Mouse (Mus musculus): ENCODE data around the gene Gpkow. TPM values are rescaled to one million over a fixed set of nuclear protein-coding genes. Genes with fewer than 3 reads are reported as not detected.

The Gpkow gene
- total RNA-seq, 1 experiment from 2014 or later = 25.5 TPM

DNA sequence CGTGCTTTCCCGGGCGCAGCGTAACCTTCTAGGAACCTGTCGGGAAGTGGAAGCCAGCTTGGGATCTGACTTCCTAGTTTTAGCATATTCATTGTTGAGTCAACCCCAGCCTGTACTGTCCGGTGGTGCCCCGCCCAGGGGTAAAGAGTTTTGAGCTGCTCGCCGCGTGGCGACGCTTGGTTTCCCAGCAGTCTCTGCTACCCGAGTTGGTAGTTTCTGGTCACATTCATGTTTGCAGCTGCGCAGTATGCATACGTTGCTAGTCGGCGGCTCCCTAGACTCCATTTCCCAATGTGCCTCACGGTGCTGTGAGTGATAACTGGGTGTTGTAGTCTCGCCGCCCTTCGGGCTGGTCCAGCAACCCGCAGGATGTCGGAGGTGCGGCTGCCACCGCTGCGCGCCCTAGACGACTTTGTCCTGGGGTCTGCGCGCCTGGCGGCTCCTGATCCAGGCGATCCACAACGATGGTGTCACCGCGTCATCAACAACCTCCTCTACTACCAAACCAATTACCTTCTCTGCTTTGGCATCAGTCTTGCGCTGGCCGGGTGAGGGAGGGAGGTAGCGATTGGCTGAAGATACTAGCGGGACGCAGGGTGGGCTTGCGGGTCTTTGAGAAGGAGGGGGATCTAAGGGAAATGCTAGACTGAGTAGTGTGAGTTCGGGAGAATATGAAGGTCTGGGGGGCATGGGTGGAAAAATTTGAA lies 31.4 kb downstream of the Gpkow start, which contains the start of gene Praf2:
Praf2 (plus strand) TSS at position 225 of the 707 bp plus-strand sequence.
- peak; percentile 85 to 97 for ATAC-seq (replicated peaks in 1 of 2; ENCODE audit: insufficient read depth in 1 of 2, low FRiP score in 2 of 2, low TSS enrichment in 1 of 2, low read depth in 1 of 2, poor library complexity in 2 of 2, severe bottlenecking in 2 of 2)

DNA sequence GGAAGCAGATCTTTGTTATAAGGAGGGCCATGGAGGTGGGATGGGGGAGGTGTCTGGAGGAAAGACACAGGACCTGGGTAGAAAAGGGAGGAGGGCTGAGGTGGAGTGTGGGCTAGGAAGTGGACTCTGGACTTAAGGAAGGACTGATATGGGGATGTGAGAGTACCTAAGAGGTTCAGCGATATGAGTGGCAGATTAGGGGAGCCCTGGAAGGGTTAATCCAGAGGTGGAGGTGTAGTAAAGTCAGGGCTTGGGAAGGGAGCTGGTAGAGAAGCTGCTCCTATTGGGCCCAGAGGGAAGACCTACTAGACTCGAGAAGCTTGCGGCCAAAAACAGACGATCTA lies 32.0 kb downstream of the Gpkow start:
- no peak for ATAC-seq (replicated peaks in 1 of 2; ENCODE audit: insufficient read depth in 1 of 2, low FRiP score in 2 of 2, low TSS enrichment in 1 of 2, low read depth in 1 of 2, poor library complexity in 2 of 2, severe bottlenecking in 2 of 2)

DNA sequence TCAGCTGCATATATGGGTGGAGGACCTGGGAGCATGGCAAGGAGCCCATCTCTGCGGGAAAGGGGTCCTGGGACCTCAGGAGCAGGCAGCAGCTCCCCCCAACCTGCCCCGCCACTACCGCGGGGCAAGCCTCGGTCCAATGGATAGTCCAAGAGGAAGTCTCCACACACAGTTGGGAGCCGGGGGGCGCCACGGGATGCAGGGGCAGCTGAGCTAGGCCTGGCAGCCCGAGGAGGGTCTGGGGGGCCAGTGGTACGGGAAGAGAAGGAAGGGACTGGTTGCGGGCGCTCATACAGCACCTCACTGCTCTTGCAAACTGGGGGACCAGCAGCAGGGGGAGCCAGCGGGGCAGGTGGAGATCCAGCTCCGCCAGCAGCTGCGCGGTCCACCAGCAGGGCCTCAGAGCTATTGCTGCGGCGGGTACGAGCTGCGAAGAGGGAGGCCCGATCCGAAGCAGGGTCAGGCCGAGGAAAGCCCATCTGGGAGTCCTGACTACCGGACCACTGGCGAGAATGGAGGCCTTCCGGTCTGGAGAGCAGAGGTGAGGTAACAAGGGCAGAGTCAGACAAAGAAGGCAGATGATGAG lies 36.7 kb downstream of the Gpkow start:
- ATAC-seq (replicated peaks in 1 of 2; ENCODE audit: insufficient read depth in 1 of 2, low FRiP score in 2 of 2, low TSS enrichment in 1 of 2, low read depth in 1 of 2, poor library complexity in 2 of 2, severe bottlenecking in 2 of 2) = peak; percentile 93 to 96

DNA sequence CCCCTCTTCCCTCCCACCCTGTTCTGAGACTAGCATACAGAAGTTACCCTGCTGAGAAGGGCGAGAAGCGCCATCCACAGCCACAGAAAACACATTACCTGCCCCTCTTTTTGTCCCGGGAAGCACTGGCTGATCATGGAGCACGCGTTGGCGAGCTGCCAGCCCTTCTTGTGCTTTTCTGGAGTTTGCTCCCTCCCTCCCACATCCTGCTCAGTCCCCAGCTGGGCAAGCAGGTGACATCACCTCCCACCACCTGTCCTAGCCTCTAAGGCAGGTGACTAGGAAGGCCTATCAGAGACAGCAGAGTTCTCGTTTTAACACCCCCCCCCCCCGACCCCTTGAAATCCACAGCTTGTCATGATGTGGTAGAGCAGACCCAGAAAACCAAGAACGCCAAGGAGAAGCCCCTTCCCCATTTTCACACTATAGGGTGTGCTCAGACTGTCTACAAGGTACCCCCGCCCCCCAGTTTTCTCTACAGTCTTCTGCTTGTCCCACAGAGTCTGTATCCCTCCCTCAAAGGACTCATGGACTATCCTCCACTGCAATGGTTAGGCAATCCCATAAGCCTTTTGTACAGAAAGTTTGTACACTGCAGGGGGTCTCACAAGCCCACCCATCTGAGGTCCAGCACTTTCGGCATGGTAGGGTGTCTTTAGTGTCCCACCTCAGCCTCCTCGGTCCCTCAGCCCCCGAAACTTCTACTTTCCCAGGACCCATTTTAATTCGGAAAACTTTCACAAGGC lies 42.6 kb downstream of the Gpkow start:
- no peak for ATAC-seq (replicated peaks in 1 of 2; ENCODE audit: insufficient read depth in 1 of 2, low FRiP score in 2 of 2, low TSS enrichment in 1 of 2, low read depth in 1 of 2, poor library complexity in 2 of 2, severe bottlenecking in 2 of 2)

DNA sequence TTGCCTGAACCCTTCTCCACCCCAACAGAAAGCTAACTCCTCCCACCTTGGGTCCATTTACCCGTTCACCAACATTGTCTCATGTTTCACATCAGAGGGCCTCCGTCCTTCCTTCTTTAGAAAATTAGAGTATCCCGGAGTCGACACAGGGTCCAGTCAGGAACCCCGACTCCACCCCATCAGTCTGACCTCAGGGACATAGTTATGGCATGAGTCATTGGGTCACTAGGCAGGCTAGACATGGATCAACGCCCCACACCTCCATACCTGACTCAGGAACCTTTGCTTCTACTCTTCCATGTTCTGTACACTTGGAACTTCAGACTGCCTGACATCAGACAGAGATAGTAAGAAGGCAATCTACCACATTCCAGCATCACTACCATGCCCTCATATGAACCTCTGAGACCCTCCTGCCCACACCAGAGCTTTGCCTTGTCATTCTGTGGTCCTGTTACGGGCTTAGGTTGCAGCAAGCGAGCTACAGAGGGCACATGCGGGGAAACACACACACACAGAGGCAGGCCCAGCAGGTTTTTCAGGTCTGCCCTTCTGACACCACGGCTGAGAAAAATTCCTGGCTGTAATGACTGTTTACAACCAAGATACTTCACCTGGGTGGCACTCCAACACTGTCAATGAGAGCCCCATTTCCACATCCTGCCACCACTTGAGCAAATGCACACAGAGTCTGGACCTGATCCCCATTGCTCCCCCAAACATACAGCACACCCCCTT lies 43.3 kb downstream of the Gpkow start:
- no peak for ATAC-seq (replicated peaks in 1 of 2; ENCODE audit: insufficient read depth in 1 of 2, low FRiP score in 2 of 2, low TSS enrichment in 1 of 2, low read depth in 1 of 2, poor library complexity in 2 of 2, severe bottlenecking in 2 of 2)

DNA sequence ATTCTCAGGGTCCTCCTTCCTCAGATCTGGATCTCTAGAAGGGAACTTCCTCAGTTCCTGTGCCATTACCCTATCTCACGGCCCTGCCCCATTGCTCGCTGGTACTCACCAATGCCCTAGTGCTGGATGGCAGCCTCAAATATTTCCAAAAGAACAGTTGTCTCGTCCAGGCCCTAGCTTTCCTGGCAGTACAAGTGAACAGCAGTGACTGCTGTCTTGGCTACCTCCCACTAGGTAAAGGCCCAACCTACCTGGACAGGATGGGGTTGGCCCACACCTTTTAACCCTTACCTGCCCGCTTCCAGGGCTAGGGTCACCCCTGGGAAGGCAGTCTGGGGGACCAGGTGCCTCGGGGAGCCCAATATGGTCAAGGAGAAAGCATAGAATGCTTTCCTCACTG lies 44.2 kb downstream of the Gpkow start:
- no peak for ATAC-seq (replicated peaks in 1 of 2; ENCODE audit: insufficient read depth in 1 of 2, low FRiP score in 2 of 2, low TSS enrichment in 1 of 2, low read depth in 1 of 2, poor library complexity in 2 of 2, severe bottlenecking in 2 of 2)

DNA sequence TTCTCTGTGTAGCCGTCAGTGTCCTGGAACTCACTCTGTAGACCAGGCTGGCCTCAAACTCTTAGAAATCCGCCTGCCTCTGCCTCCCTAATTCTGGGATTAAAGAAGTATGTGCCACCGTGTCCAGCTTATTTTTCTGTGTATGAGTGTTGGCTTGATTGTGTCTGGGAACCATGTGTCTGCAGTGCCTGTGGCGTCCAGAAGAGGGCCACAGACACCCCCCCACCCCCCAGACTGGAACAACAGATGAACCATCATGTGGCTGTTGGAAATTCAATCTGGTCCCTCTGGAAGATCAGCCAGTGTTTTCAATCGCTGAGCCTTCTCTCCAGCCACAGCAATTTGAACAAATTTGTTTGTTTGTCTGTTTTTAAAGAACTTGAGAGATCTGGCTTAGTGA lies 46.5 kb downstream of the Gpkow start:
- no peak for ATAC-seq (replicated peaks in 1 of 2; ENCODE audit: insufficient read depth in 1 of 2, low FRiP score in 2 of 2, low TSS enrichment in 1 of 2, low read depth in 1 of 2, poor library complexity in 2 of 2, severe bottlenecking in 2 of 2)

DNA sequence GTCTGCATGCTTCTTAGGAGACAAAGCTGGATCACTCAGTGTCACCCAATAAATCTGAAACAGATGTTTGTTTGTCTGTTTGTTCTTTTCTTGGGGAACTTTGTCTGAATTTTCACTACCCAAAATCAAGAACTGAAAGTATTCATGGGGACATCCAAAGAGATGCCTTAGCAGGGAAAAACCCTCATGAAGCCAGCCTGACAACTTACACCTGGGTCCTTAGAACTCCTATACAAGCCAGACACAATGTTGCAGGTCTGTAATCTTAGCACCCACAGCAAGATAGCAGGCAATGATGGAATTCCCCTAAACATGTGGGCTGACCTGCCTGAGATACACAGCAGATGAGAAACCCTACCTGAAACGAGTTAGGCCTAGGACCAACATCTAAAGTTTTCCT lies 48.0 kb downstream of the Gpkow start:
- no peak for ATAC-seq (replicated peaks in 1 of 2; ENCODE audit: insufficient read depth in 1 of 2, low FRiP score in 2 of 2, low TSS enrichment in 1 of 2, low read depth in 1 of 2, poor library complexity in 2 of 2, severe bottlenecking in 2 of 2)

DNA sequence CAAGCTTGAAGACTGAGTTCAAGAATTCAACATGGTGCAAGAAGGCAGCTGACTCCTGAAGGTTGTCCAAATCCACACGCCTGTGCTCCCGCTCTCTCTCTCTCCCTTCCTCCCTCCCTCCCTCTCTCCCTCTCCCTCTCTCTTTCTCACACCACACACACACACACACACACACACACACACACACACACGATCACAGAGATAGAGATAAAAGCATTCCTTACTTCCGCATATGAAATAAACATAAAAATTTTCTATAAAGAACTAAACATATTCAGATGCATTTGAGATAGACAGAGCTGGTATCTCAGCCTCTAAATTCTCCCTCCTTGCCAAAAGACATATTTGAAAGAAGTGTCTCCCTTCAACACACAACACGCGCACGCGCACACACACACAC lies 48.5 kb downstream of the Gpkow start:
- ATAC-seq (replicated peaks in 1 of 2; ENCODE audit: insufficient read depth in 1 of 2, low FRiP score in 2 of 2, low TSS enrichment in 1 of 2, low read depth in 1 of 2, poor library complexity in 2 of 2, severe bottlenecking in 2 of 2) = no peak

DNA sequence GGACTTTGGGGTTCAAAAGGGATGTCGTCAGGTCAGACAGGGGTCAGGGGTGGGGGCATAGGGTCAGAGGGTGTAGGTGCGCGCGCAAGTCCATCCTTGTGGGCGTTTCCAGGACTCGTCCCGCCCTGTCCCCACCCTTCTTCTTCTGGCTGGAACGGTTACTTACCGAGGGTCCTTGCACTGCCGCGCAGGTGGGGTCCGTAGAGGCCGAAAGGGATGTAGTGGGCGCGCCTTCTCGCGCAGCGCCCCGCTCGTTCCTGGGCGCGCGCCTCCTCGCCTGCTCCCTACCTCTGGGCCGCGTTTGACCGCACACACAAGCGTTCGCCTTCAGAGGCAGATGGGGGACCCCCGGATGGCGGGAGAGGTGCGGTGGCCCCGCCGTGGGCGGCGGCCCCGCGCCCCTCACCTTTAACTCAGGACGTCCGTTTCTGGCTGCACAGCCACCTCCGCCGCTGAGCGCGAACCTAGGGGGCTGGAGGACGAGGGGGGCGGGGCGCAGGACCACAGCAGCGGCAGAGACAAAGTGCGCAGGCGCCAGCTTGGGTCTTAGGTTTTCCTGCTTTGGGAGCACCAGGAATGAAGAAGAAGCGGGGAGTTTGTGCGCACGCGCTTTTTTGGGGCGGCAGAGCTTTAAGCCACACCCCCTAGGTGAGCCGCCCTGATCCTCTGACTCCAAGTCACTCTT lies 53.6 kb downstream of the Gpkow start, which contains the start of gene Ccdc120:
Ccdc120 (minus strand) TSS at position 474 of the 685 bp plus-strand sequence.
- ATAC-seq (replicated peaks in 1 of 2; ENCODE audit: insufficient read depth in 1 of 2, low FRiP score in 2 of 2, low TSS enrichment in 1 of 2, low read depth in 1 of 2, poor library complexity in 2 of 2, severe bottlenecking in 2 of 2) = no peak; a peak in 1 of 4 replicates

DNA sequence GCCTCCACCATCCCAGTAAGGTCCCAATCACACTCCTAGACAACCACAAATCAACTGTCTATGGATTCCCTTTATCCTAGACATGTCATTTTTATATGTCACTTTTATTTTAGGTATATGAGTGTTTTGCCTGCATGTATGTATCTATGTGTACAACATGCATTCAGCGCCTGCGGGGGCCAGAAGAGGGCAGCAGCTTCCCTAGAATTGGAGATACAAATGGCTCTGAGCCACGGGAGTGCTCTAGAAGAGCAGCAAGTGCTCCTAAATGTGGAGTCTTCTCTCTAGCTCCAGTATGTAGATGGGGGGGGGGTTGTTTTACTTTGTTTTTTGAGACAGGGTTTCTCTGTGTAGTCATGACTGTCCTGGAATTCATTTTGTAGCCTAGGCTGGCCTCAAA lies 56.7 kb downstream of the Gpkow start:
- peak; percentile 59 to 76; a peak in 3 of 4 replicates for ATAC-seq (replicated peaks in 1 of 2; ENCODE audit: insufficient read depth in 1 of 2, low FRiP score in 2 of 2, low TSS enrichment in 1 of 2, low read depth in 1 of 2, poor library complexity in 2 of 2, severe bottlenecking in 2 of 2)

Other genes starting within 250 kb of the Gpkow start
- gene Foxp3, start 123.5 kb upstream of the Gpkow start, total RNA-seq (2017) = 0.25 and 0.69 TPM in 2 replicates
- gene Ppp1r3f, start 122.8 kb upstream of the Gpkow start, total RNA-seq (2017) = 0.99 and 1.9 TPM in 2 replicates
- gene Ccdc22, start 91.6 kb upstream of the Gpkow start, total RNA-seq (2017) = 23.2 and 32.1 TPM in 2 replicates
- not detected in 2 replicates for gene Cacna1f, start 90.0 kb upstream of the Gpkow start, total RNA-seq (2017)
- 0.94 and 1.1 TPM in 2 replicates for gene Syp, start 58.7 kb upstream of the Gpkow start, total RNA-seq (2017)
- gene Prickle3, start 39.9 kb upstream of the Gpkow start, total RNA-seq (2017) = 8.3 and 12.4 TPM in 2 replicates
- gene Plp2, start 25.7 kb upstream of the Gpkow start, total RNA-seq (2017) = 79.7 and 95.8 TPM in 2 replicates
- 0.40 and 0.75 TPM in 2 replicates for gene Magix, start 15.9 kb upstream of the Gpkow start, total RNA-seq (2017)
- gene Wdr45, start 17.2 kb downstream of the Gpkow start, total RNA-seq (2017) = 31.2 and 46.8 TPM in 2 replicates
- not detected in 2 replicates for gene Gm45208, start 25.1 kb downstream of the Gpkow start, total RNA-seq (2017)
- 7.0 and 7.1 TPM in 2 replicates for gene Praf2, start 31.3 kb downstream of the Gpkow start, total RNA-seq (2017)
- gene Ccdc120, start 53.8 kb downstream of the Gpkow start, total RNA-seq (2017) = 1.8 and 2.1 TPM in 2 replicates
- 9.6 and 12.4 TPM in 2 replicates for gene Tfe3, start 65.4 kb downstream of the Gpkow start, total RNA-seq (2017)
- gene Gripap1, start 92.6 kb downstream of the Gpkow start, total RNA-seq (2017) = 48.4 TPM in 2 replicates
- 0.63 and 2.1 TPM in 2 replicates for gene Kcnd1, start 125.2 kb downstream of the Gpkow start, total RNA-seq (2017)
- 73.7 and 89.4 TPM in 2 replicates for gene Otud5, start 144.2 kb downstream of the Gpkow start, total RNA-seq (2017)
- 3.1 and 7.8 TPM in 2 replicates for gene Pim2, start 181.1 kb downstream of the Gpkow start, total RNA-seq (2017)
- gene Slc35a2, start 186.9 kb downstream of the Gpkow start, total RNA-seq (2017) = 17.2 and 25.7 TPM in 2 replicates
- 167 and 186 TPM in 2 replicates for gene Pqbp1, start 202.1 kb downstream of the Gpkow start, total RNA-seq (2017)
- 39.3 and 51.9 TPM in 2 replicates for gene Timm17b, start 202.2 kb downstream of the Gpkow start, total RNA-seq (2017)
- not detected in 2 replicates for gene Gm10491, start 210.7 kb downstream of the Gpkow start, total RNA-seq (2017)
- gene Gm10490, start 212.4 kb downstream of the Gpkow start, total RNA-seq (2017) = 1.2 TPM in 1 of 2 replicates, not detected in the other
- gene Pcsk1n, start 222.7 kb downstream of the Gpkow start, total RNA-seq (2017) = not detected in 2 replicates
- gene Eras, start 231.5 kb downstream of the Gpkow start, total RNA-seq (2017) = not detected in 2 replicates

Data from hematopoietic stem cell, adult 5-6 weeks (primary cell).